Mouse (Mus musculus) lung, adult 2 months (tissue): ENCODE measurements around the gene Snx27. TPM values are rescaled to one million over a fixed set of nuclear protein-coding genes. Genes with fewer than 3 reads are reported as not detected.

Experiments used
- DNase-seq: peaks from one replicate; pipeline ENCODE4 v3.0.0; 2022
- H3K4me1 ChIP-seq: fragments of 200-500 bp; 2 replicates; pipeline ENCODE4 v1.6.1; 2011; ENCODE audit warnings: low read length; ENCODE audit not compliant: control insufficient read depth, insufficient read depth
- H3K4me3 ChIP-seq: fragments of 200-500 bp; replicated peaks from 2 replicates; pipeline ENCODE3; 2011; ENCODE audit warnings: low read depth, mild to moderate bottlenecking, control low read depth, low read length; ENCODE audit errors: extremely low read depth
- CTCF ChIP-seq: fragments of 200-500 bp; IDR thresholded peaks from 2 replicates; pipeline ENCODE4 v1.5.1; 2011; ENCODE audit warnings: mild to moderate bottlenecking, low read length, control low read depth; ENCODE audit not compliant: insufficient read depth
- POLR2A ChIP-seq: fragments of 200-500 bp; IDR thresholded peaks from 2 replicates; pipeline ENCODE4 v1.6.1; 2011; ENCODE audit warnings: low read depth, mild to moderate bottlenecking, control low read depth, low read length, borderline replicate concordance; ENCODE audit errors: extremely low read depth
- WGBS: fragments of 180-500 bp; shearing (Covaris S2); methylation state at CpG from one replicate; pipeline ENCODE4 v1.1.7; 2018; 5-methylcytosine and 5-hydroxymethylcytosine counted together
- polyA plus RNA-seq: library from polyadenylated mRNA; depleted of rRNA; stranded (reverse); fragments of >200 nt; gene quantifications from 2 replicates; pipeline ENCODE4 v1.2.3, GENCODE M21; 2012; rRNA removed

Snx27 gene
- polyA plus RNA-seq, 1 experiment: 10.8 TPM

DNA sequence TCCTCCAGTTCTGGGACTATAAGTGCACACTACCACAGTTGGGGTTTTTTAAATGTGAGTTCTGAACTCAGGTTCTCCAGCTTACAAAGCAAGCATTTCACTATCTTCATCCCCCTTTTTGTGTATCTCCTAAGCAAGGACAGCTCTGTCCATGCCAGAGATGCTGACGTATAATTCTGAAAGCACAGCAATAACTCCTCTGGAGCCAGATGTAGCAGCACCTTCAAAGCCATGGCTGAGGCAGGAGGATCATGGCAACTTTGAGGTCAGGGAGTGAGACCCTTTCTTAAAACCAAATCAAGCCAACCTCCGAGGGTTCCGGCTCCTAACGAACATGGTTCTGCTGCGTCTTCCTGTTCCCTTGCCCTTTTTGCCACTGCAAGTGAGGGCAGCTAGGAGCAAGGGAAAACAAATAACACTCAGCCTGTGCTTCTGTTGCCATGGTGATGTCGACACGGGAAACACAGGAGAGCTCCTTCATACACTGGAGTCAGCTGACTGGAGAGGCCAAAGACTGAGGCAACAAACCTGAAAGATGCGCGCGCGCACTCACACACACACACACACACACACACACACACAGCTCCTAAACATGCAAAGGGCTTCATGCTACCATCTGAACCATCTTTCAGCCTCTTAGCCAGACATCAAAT lies 118.5 kb downstream of the Snx27 start:
- TF ChIP-seq POLR2A (0 out of 2 replicates have a peak, but pooled peaks have one; percentile 15), CTCF (no peak)
- H3K4me1 ChIP-seq: no peaks in the 10 kb centered on the region
- no peak overlapping the region for H3K4me3 ChIP-seq
- peak; percentile 43 for DNase-seq
- 46% methylated on average over 11 of the region's 11 CpGs for WGBS

DNA sequence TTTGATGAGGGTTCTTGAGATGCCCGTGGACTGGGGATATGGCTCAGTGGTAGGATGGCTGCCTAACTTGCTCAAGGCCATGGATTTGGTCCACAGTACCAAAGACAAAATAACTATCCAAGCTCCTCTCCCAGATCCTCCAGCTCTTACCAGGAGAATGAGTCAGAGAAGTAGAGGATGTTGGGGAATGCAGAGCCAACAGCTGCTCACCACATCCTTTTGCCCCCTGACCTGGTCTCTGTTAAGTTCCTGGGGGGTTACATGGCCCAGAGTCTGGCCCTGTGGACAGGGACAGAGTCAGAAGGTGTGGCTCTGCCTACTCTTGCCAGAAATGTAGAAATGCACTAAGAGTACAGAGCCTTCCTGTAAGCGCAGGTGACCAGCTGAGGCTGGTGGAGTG lies 122.7 kb downstream of the Snx27 start:
- no peak for DNase-seq
- TF ChIP-seq POLR2A: no peak
- WGBS: 84% methylated on average over 2 of the region's 2 CpGs
- Histone ChIP-seq H3K4me3 (no peak overlapping the region), H3K4me1 (no peaks in the 10 kb centered on the region)

DNA sequence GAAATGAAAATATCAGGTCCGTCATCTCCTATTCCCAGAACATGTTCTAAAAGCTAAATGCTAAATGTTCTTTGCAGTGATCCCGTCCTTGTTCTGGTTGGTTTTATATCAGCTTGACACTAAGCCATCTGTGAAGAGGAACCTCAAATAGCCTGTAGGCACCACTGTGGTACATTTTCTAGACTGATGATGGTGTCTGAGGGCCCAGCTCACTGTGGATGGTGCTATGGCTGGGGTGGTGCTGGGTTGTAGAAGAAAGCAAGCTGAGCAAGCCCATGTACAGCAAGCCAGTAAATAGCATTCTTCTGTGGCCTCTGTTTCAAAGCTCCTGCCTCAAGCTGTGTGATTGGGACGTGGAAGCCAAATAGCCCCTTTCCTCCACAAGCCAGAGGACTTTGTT lies 125.5 kb downstream of the Snx27 start:
- TF ChIP-seq POLR2A (no peak), CTCF (no peak)
- DNase-seq: no peak
- Histone ChIP-seq H3K4me3 (no peak overlapping the region), H3K4me1 (no peaks in the 10 kb centered on the region)
- 77% methylated on average over 3 of the region's 3 CpGs for WGBS

GRCm38 (mm10) chr3:94456529-94457000 lies 126.0 kb downstream of the Snx27 start:
- DNase-seq: peak; percentile 68
- Histone ChIP-seq H3K4me1 (no peaks in the 10 kb centered on the region), H3K4me3 (no peak overlapping the region)
- WGBS: 3% methylated on average over 12 of the region's 12 CpGs
- TF ChIP-seq CTCF: peak; percentile 62
- TF ChIP-seq POLR2A: no peak

- WGBS: 92% methylated on average over 2 of the region's 2 CpGs
- Histone ChIP-seq H3K4me1 (no peaks in the 10 kb centered on the region), H3K4me3 (no peak overlapping the region)
- no peak for DNase-seq
- TF ChIP-seq POLR2A (no peak), CTCF (no peak)
Observed at GRCm38 (mm10) chr3:94449377-94449776, 133.1 kb downstream of the Snx27 start.

Other genes starting within 250 kb of the Snx27 start
- gene Them5, start 240.6 kb downstream of the Snx27 start, polyA plus RNA-seq: 0.26 and 24.4 TPM in 2 replicates
- gene C2cd4d, start 220.3 kb downstream of the Snx27 start, polyA plus RNA-seq: 0.37 and 0.83 TPM in 2 replicates
- 6.3 and 7.9 TPM in 2 replicates for gene Rorc, start 209.9 kb downstream of the Snx27 start, polyA plus RNA-seq
- gene Lingo4, start 184.2 kb downstream of the Snx27 start, polyA plus RNA-seq: 0.12 and 0.17 TPM in 2 replicates
- 0.17 and 0.44 TPM in 2 replicates for gene Tdrkh, start 169.4 kb downstream of the Snx27 start, polyA plus RNA-seq
- 18.2 and 22.6 TPM in 2 replicates for gene Mrpl9, start 139.4 kb downstream of the Snx27 start, polyA plus RNA-seq
- 0.18 TPM in 1 of 2 replicates, not detected in the other for gene Oaz3, start 138.8 kb downstream of the Snx27 start, polyA plus RNA-seq
- gene Celf3, start 104.4 kb downstream of the Snx27 start, polyA plus RNA-seq: 1.2 and 2.1 TPM in 2 replicates
- gene Riiad1, start 102.4 kb downstream of the Snx27 start, polyA plus RNA-seq: 2.3 and 2.5 TPM in 2 replicates
- gene Gm10972, start 60.4 kb upstream of the Snx27 start, polyA plus RNA-seq: not detected in 2 replicates
- 12.8 and 22.1 TPM in 2 replicates for gene Tuft1, start 76.2 kb upstream of the Snx27 start, polyA plus RNA-seq
- 7.2 and 16.1 TPM in 2 replicates for gene Selenbp2, start 110.8 kb upstream of the Snx27 start, polyA plus RNA-seq
- 18.8 and 27.8 TPM in 2 replicates for gene Cgn, start 203.8 kb upstream of the Snx27 start, polyA plus RNA-seq